Mouse (Mus musculus) frontal cortex, adult 2 months (tissue): ENCODE results near the gene Slc26a6. TPM values are rescaled to one million over a fixed set of nuclear protein-coding genes. Genes with fewer than 3 reads are reported as not detected.
A peak's percentile ranks its signal among the peaks of the same experiment; 100 is the strongest.

ENCODE experiments used
- DNase-seq, 2 experiments: peaks; one replicate each; pipeline ENCODE4 v3.0.0; 2022; ENCODE audit warnings: low spot score in 1 of 2; ENCODE audit errors: extremely low spot score in 1 of 2
- polyA plus RNA-seq: library from polyadenylated mRNA; depleted of rRNA; stranded (reverse); fragments of >200 nt; gene quantifications from 2 replicates; pipeline ENCODE4 v1.2.3, GENCODE M21; 2012; rRNA removed

The Slc26a6 gene
- polyA plus RNA-seq: 19.5 and 20.7 TPM in 2 replicates

DNA sequence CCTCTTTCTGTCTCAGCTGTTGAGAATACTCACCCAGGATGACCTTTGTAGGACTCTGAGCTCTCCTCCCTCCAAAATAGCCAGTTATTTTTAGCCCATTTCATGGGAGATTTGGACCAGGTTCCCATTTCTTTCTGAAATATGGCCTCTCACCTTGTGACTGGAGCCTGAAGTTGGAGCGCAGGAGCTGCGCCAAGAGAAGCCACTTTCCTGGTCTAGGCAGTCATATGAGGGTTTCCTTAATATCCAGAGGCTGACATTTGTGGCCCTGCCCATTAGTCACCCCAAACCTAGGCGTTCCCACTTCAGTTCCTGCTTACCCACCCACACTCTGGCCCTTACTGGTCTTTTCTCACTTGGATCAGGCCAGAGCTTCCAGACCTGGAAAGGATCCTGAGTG lies at the start of gene Slc26a6:
Gene Slc26a6 (plus strand): TSS at position 308 of the 400 bp plus-strand sequence.
- no peak for DNase-seq

DNA sequence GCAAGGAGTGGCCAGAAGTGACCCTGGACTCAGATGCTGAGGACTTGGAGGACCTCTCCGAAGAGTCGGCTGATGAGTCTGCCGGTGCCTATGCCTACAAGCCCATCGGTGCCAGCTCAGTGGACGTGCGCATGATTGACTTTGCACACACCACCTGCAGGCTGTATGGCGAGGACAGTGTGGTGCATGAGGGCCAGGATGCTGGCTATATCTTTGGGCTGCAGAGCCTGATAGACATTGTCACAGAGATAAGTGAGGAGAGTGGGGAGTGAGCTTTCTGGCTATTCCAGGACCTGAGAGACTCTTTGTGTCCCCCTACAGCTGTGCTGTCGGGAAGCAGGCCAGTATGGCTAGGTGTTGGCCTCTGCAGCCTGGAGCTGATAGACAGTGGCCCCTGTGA lies 47.3 kb upstream of the Slc26a6 start:
- no peak for DNase-seq

DNA sequence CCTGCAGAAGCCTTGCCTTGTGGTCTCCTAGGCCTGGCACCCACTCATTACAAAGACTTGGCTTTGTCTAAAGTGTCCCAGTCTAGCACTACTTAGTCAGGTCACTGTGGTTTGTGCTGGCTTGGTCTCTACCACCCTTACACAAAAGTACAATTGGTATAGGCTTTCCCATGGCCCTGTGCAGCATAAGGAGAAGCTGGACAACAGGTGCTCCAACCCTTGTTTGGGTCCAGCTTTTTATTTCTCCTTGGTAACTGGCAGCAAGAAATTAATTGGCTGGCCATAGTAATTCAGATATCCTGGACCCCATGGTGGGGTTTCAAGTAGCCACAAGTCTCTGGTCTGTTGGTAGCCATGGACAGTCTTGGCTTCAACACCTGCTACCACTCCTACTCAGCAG lies 46.7 kb upstream of the Slc26a6 start:
- DNase-seq: no peak

DNA sequence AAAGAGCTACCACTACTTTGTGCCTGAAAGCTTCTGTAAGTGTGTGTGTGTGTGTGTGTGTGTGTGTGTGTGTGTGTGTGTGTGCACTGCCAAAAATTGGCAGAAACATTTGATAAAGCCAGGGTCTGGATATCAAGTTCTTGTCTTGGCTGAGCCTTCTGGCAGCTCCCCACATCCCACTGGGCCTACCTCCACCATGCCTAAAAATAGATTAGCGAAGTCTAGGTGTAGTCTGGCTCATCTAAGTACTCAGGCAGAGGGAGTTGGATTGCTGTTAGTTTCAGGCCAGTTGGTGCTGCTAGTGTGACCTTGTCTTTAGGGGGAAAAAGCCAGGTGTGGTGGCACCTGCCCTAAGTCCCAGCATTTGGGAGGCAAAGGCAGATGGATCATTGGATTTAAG lies 46.3 kb upstream of the Slc26a6 start:
- no peak for DNase-seq

DNA sequence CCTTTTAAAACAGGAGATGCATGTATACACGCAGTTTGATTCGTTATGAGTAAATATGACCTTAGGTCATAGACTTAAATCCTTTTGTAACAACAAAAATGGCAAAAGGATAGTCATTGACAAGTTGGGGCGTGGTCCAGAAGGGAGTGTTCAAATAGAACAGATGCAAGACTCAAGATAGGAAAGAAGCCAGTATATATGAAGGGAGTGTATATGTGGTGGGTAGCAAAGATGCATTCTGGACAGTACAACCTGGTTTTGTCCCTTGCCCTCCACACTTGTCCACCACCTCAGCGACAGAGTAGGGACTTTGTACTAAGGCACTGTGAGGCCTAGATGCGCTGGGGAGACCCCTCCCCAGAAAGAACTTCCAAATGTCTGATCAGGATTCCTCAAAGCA lies 45.4 kb upstream of the Slc26a6 start:
- no peak for DNase-seq

DNA sequence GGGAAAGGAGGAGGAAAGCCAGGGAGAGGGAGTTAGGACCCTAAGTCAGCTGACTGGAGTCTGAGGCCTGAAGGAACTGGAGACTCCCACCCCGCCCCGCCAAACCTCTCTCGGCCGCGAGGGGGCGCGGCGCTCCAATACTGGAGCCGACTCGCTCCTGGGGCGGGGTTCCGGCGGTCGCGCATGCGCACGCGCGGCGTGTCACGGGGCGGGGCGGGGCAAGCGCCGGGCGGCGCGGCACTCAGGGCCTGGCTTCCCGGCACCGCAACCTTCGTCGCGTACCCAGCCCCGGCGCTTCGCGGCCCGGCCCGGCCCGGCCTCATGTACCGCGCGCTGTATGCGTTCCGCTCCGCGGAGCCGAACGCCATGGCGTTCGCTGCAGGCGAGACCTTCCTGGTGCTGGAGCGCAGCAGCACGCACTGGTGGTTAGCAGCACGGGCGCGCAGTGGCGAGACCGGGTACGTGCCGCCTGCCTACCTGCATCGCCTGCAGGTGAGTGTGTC lies 44.9 kb upstream of the Slc26a6 start, which contains the start of gene Nckipsd:
Gene Nckipsd (plus strand): TSS at position 206 of the 503 bp plus-strand sequence.
- peak; percentile 71 to 96 for DNase-seq

DNA sequence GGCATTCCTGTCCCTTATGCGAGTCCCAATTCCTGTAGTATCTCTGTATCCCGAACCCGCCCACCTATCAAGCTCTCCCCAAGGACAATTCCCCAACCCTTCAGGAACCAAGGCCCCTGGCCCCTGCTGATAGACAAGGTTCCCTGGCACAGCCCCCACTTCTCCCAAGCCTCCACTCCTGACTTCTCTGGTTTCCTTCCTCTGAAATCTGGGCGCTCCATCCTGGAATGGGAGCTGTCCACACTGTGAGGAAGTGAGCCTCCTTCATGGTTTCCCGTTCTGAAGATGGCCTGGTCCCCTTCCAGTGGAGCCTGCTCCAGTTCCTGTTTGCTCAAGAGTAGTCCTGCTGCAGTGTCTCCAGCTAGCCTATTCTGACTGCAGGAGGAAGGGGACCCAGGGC lies 43.9 kb upstream of the Slc26a6 start:
- DNase-seq: no peak

DNA sequence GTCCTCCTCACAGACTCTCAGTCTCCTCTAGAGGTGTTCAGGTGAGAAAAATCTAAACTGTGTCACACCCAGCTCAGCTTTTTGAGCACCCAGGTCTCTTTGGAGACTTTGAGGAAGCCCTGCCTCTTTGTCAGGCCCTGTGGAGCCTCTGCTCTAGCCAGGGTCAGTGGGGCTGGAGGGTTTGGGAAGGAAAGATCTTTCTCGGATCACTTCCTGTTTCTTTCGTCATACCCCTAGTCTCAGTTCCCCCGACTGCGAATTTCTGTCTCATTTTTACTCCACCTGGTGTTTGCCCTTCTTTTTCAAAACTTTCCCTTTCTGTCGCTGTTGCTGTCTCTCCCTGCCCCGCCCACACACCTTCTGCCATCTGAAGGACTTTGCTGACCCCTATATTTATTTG lies 43.4 kb upstream of the Slc26a6 start:
- DNase-seq: no peak

DNA sequence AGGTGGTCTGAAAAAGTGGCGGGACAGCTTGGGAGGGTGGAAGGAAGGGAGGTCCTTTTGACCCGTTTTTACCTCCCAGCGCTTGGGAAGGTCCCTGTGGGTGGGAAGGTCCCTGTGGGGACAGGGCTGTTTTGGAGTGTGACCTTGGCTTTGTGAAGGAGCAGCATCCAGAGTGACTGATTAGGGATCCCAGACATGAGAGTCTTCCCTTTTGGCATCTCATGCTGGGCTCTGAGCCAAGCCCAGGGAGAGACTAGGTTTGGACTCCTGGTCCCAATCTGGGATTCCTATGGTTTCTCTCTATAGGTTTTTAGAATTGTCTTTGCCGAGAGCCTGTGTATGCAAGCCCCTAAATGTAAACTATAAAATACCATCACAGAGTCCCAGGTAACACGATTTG lies 42.6 kb upstream of the Slc26a6 start:
- no peak for DNase-seq

DNA sequence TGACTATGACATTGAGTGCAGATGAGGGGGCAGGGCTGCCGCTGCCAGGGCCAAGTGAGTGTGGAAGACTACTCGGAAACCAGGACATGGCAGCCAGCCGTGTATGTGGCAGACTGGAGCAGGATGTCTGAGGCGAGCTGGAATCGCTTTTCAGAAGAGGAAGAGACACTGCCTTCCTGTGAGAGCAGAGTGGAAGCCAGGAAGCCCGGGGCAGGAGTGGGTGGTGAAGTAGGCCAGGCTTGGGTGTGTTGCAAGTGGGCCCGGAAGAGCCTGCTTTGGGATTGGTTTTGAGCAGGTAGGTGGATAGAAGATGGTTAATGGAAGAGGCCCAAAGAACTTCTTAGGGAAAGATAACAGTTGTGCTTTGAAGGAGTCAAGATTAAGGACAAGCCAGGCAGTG lies 37.5 kb upstream of the Slc26a6 start:
- DNase-seq: peak in 1 of 2 experiments; percentile 26

DNA sequence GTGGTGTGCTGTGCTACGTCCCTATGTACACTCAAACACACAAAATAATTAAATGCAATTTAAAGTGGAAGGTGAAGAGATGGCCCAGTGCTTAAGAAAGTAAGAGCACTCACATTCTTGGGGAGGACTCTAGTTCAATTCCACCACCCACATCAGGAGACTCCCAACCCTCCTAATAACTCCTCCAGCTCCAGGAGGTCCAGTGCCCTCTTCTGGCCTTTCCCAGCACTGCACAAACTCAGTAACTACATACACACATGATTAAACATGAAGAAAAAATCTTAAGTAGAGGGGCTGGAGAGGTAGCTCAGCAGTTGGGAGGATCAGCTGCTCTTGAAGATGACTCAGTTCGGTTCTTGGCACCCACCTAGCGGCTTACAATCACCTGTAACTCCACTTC lies 33.6 kb upstream of the Slc26a6 start:
- peak in 1 of 2 experiments; percentile 81 for DNase-seq

DNA sequence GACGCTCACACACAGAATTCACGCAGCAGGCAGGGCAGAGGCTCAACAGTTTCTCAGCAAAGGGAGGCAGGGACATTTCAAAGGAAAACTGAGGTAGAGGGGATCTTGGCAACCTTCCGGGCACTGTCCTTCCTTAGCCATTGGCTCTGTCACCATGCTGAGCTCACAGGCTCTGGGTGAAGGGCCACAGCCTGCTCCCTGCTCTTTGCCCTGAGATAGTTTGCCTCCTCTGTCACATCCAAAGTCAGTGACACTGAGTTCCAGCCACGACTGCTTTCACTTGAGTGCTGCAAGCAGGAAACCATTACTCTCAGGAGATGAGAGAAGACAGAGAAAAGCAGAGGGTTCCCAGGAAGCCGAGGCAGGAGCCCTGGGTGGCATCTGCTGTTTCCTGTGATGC lies 33.0 kb upstream of the Slc26a6 start:
- no peak for DNase-seq

DNA sequence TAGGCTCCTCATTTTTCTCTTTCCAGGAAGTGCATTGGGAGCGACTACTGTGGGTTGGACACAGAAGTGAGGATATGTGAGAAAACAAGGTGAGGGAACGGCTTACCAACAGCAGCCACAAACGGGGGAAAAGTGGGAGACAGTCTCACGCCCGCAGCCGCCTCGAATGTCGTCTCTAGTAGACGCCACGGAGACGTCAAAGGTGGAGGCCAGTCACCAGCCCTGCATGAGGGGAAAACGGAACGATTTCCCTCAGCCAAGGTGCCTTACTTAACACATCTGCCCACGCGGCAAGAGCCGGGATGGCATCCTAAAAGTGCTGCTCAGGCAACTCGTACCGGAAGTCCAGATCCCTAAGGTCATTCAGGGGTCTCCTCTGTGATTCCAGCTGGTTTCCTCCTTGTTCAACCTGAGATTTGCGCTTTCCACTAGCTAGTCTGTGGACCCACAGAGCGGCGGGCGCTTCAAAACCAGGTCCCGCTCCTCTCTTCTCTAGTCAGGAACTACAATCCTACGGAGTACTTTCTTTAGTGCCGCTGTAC lies 28.9 kb upstream of the Slc26a6 start:
- peak in 1 of 2 experiments; percentile 34 for DNase-seq

DNA sequence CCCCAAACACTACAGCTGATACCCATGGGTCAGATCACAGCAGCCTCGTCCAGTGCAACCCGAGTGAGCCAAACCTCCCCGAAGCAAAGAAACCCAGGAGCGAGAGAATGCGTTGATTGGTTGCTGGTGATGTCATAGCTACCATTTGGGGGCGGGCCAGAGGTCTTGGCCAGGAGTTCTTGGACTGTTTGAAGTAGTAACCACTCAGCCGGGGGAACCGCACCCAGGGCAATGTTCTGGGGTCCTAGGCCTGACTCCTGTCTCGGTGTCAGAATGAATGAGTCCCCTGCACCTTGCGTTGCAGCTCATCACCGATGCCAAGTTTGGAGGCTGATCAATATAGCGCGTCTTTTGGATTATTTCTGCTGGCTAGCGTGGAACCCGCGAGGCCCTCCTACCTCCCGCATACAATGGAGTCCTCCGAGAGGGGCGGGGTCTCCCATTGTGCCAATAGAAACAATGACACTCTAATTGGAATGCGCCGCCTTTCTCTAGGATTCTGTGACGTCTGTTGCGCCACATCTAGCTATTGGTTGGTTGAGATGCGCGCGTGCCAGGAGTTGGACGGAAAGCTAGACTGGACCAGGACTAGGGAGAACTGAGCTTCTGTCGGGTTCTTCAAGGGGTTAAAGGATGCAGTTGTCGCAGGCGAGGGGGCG lies 28.2 kb upstream of the Slc26a6 start:
- peak; percentile 90 to 91 for DNase-seq

DNA sequence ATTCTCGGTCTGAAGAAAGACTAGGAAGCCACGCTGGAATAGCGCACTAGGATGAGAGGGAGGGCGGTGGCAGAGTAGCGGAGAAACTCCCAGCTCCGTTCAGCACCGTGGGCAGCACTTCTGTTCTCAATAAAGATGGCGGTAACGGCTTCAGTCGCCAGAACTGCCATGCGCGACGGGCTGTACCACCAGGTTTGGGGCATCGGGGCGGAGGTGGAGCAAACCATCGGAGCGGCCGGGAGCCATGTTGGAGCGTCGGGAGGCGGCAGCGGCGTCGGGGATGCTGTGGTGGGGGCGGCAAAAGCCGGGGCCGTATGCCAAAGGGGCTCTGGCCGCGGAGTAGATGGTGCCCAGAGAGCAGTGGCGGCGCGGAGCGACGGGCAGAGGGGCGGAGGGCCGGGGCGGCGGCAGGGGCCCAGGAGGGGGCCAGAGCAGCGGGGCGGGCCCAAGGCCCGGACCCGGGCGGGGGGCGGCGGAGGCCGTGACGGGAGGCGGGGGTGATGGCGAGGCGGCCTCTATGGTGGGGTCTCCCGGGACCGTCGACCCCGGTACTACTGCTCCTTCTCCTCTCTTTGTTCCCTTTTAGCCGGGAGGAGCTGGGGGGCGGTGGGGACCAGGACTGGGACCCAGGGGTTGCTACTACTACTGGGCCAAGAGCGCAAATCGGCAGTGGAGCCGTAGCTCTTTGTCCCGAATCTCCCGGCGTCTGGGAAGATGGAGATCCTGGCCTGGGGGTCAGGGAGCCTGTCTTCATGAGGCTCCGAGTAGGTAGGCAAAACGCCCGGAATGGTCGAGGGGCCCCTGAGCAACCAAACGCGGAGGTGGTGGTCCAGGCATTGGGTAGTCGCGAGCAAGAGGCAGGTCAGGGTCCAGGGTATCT lies 27.0 kb upstream of the Slc26a6 start, which contains the start of gene Celsr3:
Gene Celsr3 (plus strand): TSS at position 501 of the 880 bp plus-strand sequence.
- DNase-seq: peak; percentile 82 to 95

DNA sequence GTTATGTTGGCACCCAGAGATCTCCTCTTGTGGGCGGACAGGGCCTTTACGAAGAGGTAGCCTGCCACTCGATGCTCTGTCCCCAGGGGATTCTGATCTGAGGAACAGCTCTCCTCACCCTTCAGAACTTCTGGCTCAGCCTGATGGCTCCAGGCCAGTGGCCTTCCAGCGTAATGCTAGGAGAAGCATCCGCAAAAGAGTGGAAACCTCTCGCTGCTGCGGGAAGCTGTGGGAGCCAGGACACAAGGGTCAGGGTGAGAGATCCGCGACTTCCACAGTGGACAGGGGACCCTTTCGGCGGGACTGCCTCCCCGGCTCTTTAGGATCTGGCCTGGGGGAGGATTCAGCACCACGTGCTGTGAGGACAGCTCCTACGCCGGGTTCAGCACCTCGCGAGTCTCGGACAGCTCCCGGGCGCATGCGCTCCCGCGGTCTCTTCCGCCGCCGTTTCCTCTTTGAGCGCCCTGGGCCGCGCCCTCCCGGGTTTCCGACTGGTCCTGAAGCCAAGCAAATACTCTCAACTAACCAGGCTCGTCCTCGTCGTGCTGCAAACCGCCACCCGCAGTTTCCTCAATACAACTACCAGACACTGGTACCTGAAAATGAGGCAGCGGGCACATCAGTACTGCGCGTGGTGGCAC lies 26.3 kb upstream of the Slc26a6 start:
- peak in 1 of 2 experiments; percentile 70 for DNase-seq

DNA sequence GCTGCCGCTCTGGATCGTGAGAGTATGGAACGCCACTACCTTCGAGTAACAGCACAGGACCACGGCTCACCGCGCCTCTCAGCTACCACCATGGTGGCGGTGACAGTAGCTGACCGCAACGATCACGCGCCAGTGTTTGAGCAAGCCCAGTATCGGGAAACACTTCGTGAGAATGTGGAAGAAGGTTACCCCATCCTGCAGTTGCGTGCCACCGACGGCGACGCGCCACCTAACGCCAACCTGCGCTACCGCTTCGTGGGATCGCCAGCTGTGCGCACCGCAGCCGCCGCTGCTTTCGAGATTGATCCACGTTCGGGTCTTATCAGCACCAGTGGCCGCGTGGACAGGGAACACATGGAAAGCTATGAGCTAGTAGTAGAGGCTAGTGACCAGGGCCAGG lies 25.6 kb upstream of the Slc26a6 start:
- DNase-seq: no peak

DNA sequence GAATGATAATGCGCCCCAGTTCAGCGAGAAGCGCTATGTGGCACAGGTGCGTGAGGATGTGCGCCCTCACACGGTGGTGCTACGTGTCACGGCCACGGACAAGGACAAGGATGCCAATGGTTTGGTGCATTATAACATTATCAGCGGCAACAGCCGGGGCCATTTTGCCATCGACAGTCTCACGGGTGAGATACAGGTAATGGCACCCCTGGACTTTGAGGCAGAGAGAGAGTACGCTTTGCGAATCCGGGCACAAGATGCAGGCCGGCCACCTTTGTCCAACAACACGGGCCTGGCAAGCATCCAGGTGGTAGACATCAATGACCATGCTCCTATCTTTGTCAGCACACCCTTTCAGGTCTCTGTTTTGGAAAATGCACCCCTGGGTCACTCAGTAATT lies 25.2 kb upstream of the Slc26a6 start:
- no peak for DNase-seq

DNA sequence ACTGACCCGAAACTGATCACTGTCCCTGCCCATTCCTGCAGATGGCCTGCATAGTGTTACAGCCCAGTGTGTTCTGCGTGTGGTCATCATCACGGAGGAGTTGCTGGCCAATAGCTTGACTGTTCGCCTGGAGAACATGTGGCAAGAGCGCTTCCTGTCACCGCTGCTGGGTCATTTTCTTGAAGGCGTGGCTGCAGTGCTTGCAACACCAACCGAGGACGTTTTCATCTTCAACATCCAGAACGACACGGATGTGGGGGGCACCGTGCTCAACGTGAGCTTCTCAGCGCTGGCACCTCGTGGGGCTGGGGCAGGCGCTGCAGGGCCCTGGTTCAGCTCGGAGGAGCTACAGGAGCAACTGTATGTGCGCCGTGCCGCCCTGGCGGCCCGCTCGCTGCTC lies 21.4 kb upstream of the Slc26a6 start:
- no peak for DNase-seq

DNA sequence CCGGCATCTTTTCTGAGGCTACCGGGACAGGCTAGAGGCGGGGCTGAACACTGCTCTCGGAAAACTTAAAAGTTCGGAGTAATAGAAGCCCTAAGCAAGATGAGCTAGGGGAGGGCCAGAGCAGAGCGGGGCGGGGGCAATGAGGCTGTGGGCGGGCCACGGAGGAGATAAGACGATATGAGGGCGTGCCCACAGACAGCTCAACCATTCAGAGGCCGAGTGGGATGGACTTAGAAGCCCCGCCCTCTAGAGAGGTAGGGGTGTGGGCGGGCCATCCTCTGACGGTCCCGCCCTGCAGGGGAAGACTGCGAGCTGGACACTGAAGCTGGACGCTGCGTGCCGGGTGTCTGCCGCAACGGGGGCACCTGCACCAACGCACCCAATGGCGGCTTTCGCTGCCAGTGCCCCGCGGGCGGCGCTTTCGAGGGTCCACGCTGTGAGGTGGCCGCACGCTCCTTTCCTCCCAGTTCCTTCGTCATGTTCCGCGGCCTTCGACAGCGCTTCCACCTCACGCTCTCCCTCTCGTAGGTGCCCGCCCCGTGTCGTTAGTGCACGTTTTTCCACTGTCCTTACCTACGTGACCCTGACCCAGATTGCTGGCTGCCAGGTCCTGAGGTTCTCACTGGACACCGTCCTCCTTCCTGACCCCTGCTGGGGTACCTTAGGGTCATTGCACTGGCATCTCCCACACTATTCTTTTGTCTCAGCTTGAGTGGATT lies 20.5 kb upstream of the Slc26a6 start:
- peak; percentile 69 to 78 for DNase-seq
